Mouse (Mus musculus): ENCODE data around the gene Pilra.

- no peak for TF ChIP-seq CTCF (IDR thresholded peaks at IDR 0.05; ENCODE audit: insufficient read depth, low read depth, low read length)
- TF ChIP-seq POLR2A (IDR thresholded peaks at IDR 0.05; ENCODE audit: insufficient read depth, low read depth, low read length) = peak; percentile 37; the same call in 1 of the 2 replicates
Measured at GRCm38 (mm10) chr5:137778635-137779034, 57.4 kb downstream of the Pilra start, which contains the start of gene Ppp1r35.
